Mouse (Mus musculus): Measurements from ENCODE around the gene Bcl2l13.

DNA sequence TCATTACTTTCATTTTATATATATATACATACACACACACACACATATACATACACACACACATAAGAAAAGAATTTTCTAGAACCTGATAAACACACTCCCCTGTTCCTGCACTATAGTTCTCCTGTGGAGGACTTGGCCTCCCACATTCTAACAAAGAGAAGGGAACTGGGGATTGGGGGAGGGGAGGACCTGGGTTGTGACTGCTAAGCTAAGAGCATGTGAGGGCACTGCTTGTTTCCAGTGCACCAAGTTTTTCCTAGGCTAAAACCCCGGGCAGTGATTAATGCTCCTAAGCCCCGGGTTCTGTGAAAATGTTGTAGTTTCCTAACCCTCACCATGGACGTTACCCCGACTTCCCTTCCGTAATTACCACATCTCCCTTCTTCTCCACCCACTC, 15.9 kb upstream of the Bcl2l13 start:
- TF ChIP-seq POLR2A (IDR thresholded peaks at IDR 0.05; ENCODE audit: low read depth, low read length) (no peak), CTCF (IDR thresholded peaks at IDR 0.05; ENCODE audit: borderline replicate concordance, insufficient read depth, low read length) (no peak)
